Mouse (Mus musculus) Patski (cell line): Measurements from ENCODE around the gene C2cd5. TPM values are rescaled to one million over a fixed set of nuclear protein-coding genes. Genes with fewer than 3 reads are reported as not detected.

ENCODE experiments used
- ATAC-seq: fragments of 100-300 bp; one replicate; pipeline ENCODE4 v1.8.0; 2021
- CTCF ChIA-PET: fragments of 350-600 bp; sonication (Branson Sonifier 250); formaldehyde crosslinking; loops from one replicate; lab custom pipeline; 2022; ENCODE audit warnings: inconsistent platforms; lab: Charles Lee
- POLR2A ChIA-PET: fragments of 350-600 bp; sonication (Branson Sonifier 250); formaldehyde crosslinking; loops from one replicate; lab custom pipeline; 2022; ENCODE audit warnings: antibody characterized with exemption, inconsistent platforms; lab: Charles Lee
- DNase-seq: peaks from one replicate; pipeline ENCODE4 v3.0.0-alpha.2; 2011; ENCODE audit warnings: low read depth, low spot score
- H3K27me3 ChIP-seq: fragments of 371-371 bp; one replicate; pipeline ENCODE4 v1.5.1; 2021
- CTCF ChIP-seq: fragments of 100-300 bp; IDR thresholded peaks from one replicate; pipeline ENCODE4 v1.5.1; 2021
- in situ Hi-C: fragments of 300-500 bp; cut with MboI; formaldehyde crosslinking; loops from 3 replicates; pipeline ENCODE4 v1.11.1; 2018; ENCODE audit warnings: low pct_unique_long_range_greater_than_20kb, mixed read lengths
- polyA plus RNA-seq: library from polyadenylated mRNA; unstranded; gene quantifications from one replicate; pipeline ENCODE4 v1.2.3, GENCODE M21; 2021

Gene C2cd5
- polyA plus RNA-seq, 1 experiment from 2014 or later = 18.7 TPM

DNA sequence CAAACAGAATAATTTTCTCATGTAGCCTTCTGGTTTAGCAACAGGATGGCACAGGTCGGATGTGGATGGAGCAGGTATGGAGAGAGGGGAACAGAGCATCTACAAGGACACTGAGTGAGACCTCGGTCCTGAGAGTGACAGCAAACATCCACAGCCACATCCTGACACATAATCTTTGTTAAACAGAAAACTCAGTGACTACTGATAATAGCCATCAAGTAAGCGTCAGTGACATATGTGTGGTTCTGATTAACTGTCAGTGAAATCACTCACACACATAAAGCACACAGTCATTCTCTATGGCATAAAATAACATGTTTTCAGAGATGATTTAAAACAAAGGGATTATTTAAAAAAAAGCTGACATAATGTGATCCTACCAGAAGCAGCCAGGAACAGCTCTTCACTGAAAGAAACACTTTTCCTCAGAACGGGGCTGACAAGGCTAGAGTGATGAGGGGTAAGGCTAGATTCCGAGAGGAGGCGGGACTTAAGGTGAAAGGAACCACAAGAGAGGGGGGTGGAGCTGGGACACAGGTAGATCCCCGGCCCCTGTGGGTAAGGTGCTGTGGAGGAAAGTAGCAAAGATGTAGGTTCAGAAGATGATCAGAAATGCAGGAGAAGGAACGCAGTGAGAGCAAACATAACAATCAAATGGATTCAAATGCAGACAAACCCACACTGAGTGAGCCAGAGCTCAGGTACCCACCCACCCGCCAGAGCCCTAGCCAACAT lies 31.6 kb downstream of the C2cd5 start:
- POLR2A ChIA-PET = no interaction called here
- TF ChIP-seq CTCF = no peak
- CTCF ChIA-PET = interaction anchor here (1.1 kb wide), 1 partner anchor 38 kb away, joined by 3 read pairs; no protein-coding TSS in a partner anchor

DNA sequence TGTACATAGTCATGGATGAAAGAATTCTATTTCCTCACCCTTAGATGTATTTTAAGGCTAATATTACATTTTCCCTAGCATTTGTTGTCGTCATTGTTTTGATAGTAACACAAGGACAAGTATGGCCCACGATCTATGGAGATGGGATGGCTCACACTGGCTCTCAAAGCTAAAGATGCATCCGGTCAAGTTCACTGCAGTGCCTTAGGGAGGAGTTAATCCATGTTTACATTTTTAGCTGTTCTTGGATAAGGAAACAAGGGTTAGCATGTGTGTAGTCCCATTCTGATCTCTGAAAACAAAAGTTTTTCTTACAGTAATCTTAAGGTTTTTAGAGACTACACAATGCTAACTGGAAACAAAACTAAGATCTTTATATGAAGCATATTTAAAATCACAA lies 32.3 kb downstream of the C2cd5 start:
- H3K27me3 ChIP-seq = no peaks in the 10 kb centered on the region
- in situ Hi-C loops = no loop called here
- ChIA-PET POLR2A (no interaction called here), CTCF (no interaction called here)
- ATAC-seq (no peak), DNase-seq (no peak)
- no peak for TF ChIP-seq CTCF

More for the DNA sequence above, 31.6 kb downstream of the C2cd5 start:
- DNase-seq = no peak
- in situ Hi-C loops = no loop called here
- no peak for ATAC-seq
- H3K27me3 ChIP-seq = no peaks in the 10 kb centered on the region

DNA sequence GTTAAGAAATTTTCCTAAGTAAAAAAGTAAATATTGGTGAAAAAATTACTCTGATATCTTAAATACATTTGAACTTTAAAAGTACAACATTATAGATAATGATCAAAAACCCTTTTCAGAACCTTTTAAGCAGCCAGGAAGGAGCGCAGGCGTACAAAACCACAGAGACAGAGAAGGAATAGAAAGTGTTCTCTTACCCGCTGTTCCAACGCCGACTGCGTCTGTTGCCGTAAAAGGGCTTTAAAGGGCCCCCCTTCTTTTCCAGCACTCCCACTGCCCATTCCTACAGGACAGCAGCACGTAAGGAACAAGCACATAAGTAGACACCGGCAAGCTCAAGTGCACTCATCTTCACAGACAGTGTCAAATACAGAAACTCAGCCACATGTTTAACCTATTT lies 33.1 kb downstream of the C2cd5 start:
- no peaks in the 10 kb centered on the region for H3K27me3 ChIP-seq
- ChIA-PET POLR2A (no interaction called here), CTCF (no interaction called here)
- DNase-seq (no peak), ATAC-seq (no peak)
- no peak for TF ChIP-seq CTCF
- in situ Hi-C loops = no loop called here

DNA sequence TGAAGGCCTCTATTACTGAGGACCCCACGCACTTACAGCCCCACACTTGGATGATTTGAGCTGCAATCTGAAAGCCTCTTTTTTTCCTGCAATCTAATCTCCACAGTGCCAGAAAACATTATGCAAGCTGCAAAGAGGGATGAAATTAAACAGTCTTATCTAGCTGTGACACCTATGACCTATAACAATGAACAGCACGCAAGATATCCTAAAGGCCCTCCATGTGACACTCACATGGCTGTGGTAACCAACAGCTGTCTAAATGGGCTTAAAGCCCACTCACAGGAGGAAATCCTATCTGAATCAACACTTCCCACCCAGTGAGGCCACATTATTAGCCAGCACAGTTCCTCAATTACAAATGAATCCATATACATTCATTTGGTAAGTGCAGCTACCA lies 35.9 kb downstream of the C2cd5 start:
- ATAC-seq (no peak), DNase-seq (no peak)
- no peaks in the 10 kb centered on the region for H3K27me3 ChIP-seq
- CTCF ChIA-PET = no interaction called here
- POLR2A ChIA-PET = no interaction called here
- in situ Hi-C loops = no loop called here
- TF ChIP-seq CTCF = no peak

DNA sequence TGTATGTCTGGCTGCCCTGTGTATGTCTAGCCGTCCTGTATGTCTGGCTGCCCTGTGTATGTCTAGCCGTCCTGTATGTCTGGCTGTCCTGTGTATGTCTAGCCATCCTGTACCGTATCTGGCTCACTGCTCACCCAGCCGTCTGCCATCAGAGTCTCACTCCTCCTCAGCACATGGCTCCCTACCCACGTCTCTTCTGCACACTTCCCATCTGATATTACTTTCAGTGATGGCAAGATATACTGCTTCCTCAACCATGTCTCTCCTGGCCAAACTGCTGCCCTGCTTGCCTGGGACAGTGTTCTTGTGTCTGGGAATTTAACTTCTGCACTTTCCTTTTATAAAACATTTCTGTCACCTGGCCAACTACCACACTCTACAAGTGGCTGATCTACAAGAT lies 42.3 kb downstream of the C2cd5 start:
- no peak for ATAC-seq
- in situ Hi-C loops = no loop called here
- no peak for TF ChIP-seq CTCF

DNA sequence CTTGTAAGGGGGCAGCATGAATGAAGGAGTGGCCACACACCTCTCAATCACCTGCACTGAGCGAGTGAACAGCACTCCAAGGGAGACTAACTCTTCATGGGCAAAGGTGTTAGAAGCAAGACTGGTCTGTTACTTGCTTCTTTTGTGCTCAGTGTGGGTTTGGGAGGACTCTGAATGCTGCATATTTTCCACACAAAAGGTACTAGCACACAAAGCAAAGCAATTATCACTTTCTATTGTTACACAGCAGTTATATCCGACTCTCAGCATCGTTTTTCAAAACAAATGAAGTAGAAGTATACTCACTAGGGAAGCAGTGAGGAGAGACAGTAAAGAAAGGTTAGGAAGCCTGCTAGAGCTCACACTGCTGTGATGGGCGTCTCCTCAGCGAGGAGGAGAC lies 48.4 kb downstream of the C2cd5 start:
- TF ChIP-seq CTCF = no peak
- DNase-seq (no peak), ATAC-seq (no peak)
- no peaks in the 10 kb centered on the region for H3K27me3 ChIP-seq
- in situ Hi-C loops = no loop called here
- POLR2A ChIA-PET = no interaction called here
- CTCF ChIA-PET = no interaction called here

More for the DNA sequence above, 42.3 kb downstream of the C2cd5 start:
- no peak for DNase-seq
- POLR2A ChIA-PET = no interaction called here
- CTCF ChIA-PET = interaction anchor here (1.2 kb wide), 2 partner anchors 25 to 28 kb away, joined by 3 to 5 read pairs; no protein-coding TSS in a partner anchor
- H3K27me3 ChIP-seq = no peaks in the 10 kb centered on the region

DNA sequence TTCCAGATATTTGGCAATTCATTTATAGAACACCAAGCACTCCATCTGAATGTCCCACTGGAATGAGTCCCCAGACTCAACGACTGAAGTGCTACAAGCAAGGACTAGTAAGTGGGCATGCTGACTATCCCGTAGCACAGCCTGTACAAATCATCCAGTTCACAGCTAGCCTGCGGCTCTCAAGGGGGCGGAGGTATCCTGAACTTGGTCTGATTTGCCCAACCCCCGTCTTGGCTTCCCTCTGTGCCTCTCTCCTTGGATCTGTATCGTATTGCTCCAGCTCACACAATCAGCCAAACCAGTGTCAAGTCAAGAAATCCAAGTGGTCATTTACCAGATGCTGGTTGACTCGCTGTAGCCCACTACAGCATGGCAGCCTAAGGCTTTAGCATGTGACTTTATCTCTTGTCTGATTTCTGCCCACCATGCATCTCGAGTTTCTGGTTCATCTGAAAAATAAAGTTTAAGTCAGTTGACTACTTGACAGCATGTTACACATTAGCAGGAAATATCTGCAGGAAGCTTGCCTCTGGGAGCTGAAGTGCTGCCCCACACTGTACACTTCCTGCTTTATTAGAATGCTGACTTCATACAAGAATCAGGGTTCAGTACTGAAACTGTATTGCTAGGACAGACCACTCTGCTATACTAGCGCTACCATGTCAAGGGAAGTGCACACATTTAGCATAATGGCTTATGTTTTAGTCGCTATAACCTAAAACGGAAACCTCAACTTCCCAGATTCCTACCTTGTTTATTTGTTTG lies 50.0 kb downstream of the C2cd5 start:
- no peak for TF ChIP-seq CTCF

DNA sequence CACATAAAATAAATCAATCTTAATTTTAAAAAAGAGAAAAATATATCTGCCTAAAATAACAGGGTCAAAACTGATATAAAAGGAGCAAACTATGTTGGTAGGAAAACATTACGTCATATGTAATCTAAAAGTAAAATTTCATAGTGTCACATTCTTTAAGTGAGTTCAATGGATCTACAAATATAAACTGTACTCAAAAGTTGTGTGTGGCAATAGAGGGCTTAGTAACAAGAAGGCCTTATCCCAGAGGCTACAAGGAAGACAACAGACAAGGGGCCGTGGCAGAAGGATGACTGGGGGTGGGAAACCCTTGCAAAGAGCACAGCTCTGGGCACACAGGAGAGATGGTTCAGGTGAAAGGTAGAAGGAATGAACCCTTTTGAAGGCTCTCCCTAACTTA lies 50.8 kb downstream of the C2cd5 start:
- no peak for TF ChIP-seq CTCF
- CTCF ChIA-PET = interaction anchor here (1.0 kb wide), 1 partner anchor 12 kb away, joined by 3 read pairs; no protein-coding TSS in a partner anchor
- POLR2A ChIA-PET = no interaction called here
- H3K27me3 ChIP-seq = no peaks in the 10 kb centered on the region
- ATAC-seq (no peak), DNase-seq (no peak)
- in situ Hi-C loops = no loop called here

More for the DNA sequence above, 50.0 kb downstream of the C2cd5 start:
- no peaks in the 10 kb centered on the region for H3K27me3 ChIP-seq
- POLR2A ChIA-PET = no interaction called here
- in situ Hi-C loops = no loop called here
- no peak for ATAC-seq
- no peak for DNase-seq
- CTCF ChIA-PET = no interaction called here

DNA sequence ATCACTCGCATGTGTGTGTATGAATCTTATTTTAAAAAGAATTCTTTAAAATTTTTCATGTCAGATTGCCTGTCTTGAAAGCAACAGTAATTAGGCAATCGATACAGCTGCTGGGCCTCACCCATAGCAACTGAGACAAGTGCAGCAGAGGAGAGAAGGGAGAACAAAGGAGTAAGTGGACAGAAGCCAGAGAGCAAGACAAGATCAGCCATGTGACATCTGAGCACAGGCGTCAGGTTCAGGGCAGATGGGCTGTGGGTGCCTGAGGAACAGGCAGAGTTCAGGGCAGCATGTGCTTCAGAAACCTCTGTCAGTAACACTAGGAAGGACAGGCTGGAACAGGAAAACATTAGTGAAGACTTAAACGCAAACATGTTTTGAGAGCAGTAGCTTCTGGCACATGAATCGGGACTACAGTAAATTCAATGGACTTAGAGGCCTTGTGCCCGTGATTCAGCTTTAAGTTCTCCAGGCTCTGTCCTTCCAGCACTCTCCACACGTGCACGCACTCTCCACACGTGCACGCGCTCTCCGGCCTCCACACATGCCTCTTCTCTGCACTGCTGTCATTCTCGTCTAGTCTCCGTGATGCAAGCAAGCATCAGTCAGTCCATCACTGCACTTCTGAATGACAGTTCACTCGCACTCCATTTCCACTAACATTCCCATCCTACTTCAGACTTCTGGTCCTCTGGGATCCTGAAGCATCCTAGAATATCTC lies 52.2 kb downstream of the C2cd5 start:
- no peak for ATAC-seq
- ChIA-PET POLR2A (no interaction called here), CTCF (interaction anchor here (1.0 kb wide), 1 partner anchor 11 kb away, joined by 3 read pairs; no protein-coding TSS in a partner anchor)
- DNase-seq = no peak
- no peaks in the 10 kb centered on the region for H3K27me3 ChIP-seq
- TF ChIP-seq CTCF = no peak
- in situ Hi-C loops = no loop called here

DNA sequence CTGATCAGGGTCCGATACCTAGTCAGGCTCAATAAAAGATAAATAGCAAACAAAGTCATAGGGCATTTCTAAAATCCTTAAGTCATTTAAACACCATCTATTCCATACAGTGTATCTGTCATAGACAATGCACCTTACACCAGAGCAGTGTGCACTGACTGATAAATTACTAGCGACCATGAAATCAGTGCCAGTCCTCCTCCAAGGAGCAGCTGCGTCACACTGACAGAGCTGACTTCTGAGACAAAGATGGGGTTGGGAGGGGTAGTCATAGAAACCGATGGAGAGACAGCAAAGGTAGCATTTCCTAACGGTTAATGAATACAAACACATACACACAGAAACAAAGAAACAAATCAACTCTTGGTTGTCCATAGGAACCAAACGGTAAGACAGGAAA lies 58.4 kb downstream of the C2cd5 start:
- ATAC-seq (no peak), DNase-seq (no peak)
- ChIA-PET CTCF (interaction anchor here (1.9 kb wide), 1 partner anchor 134 kb away, joined by 4 read pairs; no protein-coding TSS in a partner anchor), POLR2A (no interaction called here)
- in situ Hi-C loops = no loop called here
- no peak for TF ChIP-seq CTCF
- H3K27me3 ChIP-seq = no peaks in the 10 kb centered on the region
